Mouse (Mus musculus): ENCODE results near the gene Pole3. TPM values are rescaled to one million over a fixed set of nuclear protein-coding genes. Genes with fewer than 3 reads are reported as not detected.

The Pole3 gene
- total RNA-seq (2021) = 10 to 100 TPM; 40.3 to 46.7 TPM
- long read RNA-seq, experiment 1, transcript Pole3-201 (4 exons, 1,805 nt) = major isoform, 54 of 62 reads
- long read RNA-seq, experiment 1, partial matches to known transcripts = 2 of 62 reads
- long read RNA-seq, experiment 1, other reads (novel, unspliced or antisense) = 6 of 62 reads
- long read RNA-seq, experiment 2, transcript Pole3-201 (4 exons, 1,805 nt) = major isoform, 21 of 28 reads
- long read RNA-seq, experiment 2, partial matches to known transcripts = 1 of 28 reads
- long read RNA-seq, experiment 2, other reads (novel, unspliced or antisense) = 5 of 28 reads

DNA sequence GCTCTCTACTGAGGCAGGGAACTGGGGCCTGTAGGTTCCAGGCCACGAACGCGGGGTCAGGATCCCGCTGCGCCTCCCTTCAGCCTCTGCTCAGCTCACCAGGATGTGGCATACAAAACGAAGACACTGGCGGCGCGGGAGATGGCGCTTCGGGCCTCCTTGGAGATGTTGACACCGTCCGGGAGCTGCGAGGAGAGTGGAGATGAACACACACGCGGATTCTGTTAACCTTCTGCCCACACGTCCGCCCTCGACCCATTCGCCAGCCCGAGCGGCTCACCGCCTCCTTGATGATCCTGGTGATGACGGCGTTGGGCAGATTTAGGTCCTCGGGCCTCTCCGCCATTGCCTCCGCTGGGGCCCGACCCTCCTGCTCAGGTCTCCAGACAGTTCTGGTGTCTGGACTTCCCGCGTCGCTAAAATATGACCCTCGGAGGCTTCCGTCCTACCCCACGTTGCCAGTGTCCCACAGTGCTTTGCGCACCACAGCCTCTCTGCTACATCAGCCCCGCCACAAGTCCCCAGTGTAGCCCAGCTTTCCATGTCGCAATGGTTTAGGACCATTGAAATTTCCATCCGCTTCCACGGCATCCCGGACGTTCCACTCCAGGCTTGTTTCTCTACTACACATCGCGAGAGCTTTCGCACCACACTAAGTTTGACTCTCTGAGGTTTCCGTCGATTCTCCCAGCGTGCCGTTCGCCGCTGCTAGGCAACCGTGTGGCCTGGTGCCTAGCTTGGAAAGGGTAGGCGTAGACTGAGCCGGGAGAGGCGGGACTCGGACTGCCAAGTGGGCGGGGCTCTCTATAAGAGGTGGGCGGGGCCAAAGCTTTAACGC lies at the start of gene Pole3, which contains the start of gene 4933430I17Rik:
Pole3 (minus strand) TSS at position 418 of the 838 bp plus-strand sequence.
4933430I17Rik (plus strand) TSS at position 719 of the 838 bp plus-strand sequence.
- peak; percentile 97 for DNase-seq

DNA sequence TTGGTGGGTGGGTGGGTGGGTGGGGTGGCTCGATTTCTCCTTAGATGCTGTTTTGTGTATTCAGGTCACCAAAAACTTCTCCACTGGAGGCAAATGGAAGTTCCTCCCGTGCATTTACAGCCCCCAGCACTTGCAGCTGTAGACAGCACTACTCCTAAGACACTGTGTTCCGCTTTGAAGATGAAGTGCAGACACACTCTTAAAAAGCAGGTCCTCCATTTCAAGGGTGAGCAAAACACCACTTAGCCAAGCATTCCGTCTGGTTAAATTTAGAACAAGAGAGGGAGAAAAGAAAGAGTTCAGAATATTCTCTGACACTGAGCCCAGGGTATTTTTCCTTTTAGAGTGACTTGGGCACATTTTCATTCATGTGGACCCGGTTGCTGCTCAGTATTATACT lies 45.2 kb upstream of the Pole3 start:
- no peak for DNase-seq

GRCm38 (mm10) chr4:62569603-62570002 lies 44.7 kb upstream of the Pole3 start:
- no peak for DNase-seq

GRCm38 (mm10) chr4:62568359-62568758 lies 43.5 kb upstream of the Pole3 start:
- no peak for DNase-seq

- no peak for DNase-seq
These were observed 42.8 kb upstream of the Pole3 start for GRCm38 (mm10) chr4:62567696-62568095.

GRCm38 (mm10) chr4:62566530-62566929 lies 41.7 kb upstream of the Pole3 start:
- DNase-seq = no peak

GRCm38 (mm10) chr4:62562006-62562405 lies 37.1 kb upstream of the Pole3 start:
- no peak for DNase-seq

DNA sequence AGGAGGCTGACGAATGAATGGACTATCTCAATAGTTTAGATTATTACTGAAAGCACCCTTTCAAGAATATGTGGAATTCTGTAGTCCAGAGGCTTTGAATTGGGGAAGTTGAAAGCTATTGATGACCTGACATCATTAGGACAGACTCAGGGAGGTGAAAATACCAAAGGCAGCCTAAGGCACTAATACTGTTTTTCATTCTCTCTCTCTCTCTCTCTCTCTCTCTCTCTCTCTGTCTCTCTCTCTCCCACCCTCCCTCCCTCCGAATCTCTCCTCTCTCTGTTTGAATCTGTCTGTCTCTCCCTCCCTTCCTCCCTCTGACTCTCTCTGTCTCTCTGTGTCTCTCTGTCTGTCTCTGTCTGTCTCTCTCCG lies 36.7 kb upstream of the Pole3 start:
- DNase-seq = no peak

DNA sequence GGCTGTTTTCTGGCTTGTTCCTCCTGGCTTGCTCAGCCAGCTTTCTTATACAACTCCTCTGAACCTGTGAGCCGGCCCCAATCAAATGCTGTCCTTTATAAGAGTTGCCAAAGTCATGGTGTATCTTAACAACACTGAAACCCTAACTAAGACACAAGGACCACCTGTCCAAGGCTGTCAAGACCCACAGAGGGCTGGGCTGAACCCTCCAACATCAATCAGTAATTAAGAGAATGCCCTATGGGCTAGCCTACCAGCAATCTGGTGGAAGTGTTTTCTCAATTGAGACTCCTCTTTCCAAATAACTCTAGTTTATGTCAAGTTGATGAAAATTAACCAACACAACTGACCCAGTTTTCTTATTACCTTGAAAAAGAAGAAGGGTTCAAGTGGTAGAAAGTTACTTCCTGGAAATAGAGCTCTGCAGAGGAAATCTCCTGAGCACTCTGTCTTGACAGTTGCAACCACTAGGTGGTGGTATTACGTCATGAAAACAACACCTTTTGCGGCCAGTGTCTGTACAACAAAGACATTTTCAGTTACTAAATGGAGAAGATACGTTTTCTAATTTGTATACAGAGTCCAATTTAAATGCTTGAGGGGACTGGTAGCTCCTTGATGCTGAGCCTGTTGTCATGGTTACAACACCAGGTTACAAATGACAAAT lies 36.2 kb upstream of the Pole3 start:
- peak; percentile 80 for DNase-seq

DNA sequence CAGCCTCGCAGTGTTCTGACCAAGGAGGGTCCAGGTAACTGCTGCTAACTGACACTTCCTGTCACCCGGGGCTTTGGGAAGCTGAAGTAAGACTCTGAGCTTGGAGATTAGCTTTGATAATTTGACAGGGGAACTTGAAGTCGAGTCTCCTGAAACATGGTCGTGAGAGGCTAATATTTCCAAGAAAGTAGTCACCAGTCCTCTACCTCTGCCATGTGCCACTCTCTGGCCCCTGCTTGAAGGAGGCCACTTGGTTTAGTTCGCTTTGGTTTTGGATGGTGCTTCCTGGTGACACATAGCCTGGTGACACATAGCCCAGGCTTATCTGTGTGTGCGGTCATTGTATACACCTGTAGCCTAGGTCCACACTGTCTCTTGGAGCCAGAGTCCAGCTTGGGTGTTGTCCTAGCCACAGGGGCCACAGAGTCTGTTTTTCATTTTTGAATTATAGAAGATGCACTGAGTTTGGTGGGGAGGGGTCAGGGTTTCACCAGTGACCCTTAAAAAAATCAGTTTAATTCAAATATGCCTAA lies 35.0 kb upstream of the Pole3 start, which contains the start of gene Rgs3:
Rgs3 (plus strand) TSS at position 51 of the 533 bp plus-strand sequence.
- DNase-seq = no peak

- no peak for DNase-seq
These were observed 32.6 kb upstream of the Pole3 start for GRCm38 (mm10) chr4:62557436-62557835.

GRCm38 (mm10) chr4:62551966-62552365 lies 27.1 kb upstream of the Pole3 start:
- no peak for DNase-seq

- no peak for DNase-seq
These were observed 19.9 kb upstream of the Pole3 start for GRCm38 (mm10) chr4:62544801-62545200.

- DNase-seq = no peak
These were observed 18.9 kb upstream of the Pole3 start for GRCm38 (mm10) chr4:62543782-62544181.

- DNase-seq = no peak
These were observed 16.9 kb upstream of the Pole3 start for GRCm38 (mm10) chr4:62541802-62542201.

DNA sequence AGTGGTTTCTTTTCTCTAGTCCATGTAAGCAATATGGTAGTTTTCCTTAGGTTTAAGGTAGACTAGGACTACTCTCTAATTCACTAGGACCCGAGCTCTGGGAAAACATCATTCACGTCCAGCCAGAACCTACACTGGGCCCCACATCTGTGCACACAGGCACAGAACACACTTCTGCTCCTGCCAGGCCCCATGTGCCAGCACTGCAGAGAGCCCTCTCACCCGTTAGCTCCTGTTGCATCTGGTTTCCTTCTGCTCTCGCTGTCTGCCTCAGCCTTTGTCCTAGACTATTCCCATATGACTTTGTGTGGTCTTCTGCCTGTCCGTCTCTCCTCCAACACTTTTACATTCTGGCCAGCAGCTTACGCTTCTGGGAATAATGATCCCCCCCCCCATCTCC lies 8.9 kb upstream of the Pole3 start:
- no peak for DNase-seq

GRCm38 (mm10) chr4:62527655-62528054 lies 2.8 kb upstream of the Pole3 start:
- DNase-seq = no peak

DNA sequence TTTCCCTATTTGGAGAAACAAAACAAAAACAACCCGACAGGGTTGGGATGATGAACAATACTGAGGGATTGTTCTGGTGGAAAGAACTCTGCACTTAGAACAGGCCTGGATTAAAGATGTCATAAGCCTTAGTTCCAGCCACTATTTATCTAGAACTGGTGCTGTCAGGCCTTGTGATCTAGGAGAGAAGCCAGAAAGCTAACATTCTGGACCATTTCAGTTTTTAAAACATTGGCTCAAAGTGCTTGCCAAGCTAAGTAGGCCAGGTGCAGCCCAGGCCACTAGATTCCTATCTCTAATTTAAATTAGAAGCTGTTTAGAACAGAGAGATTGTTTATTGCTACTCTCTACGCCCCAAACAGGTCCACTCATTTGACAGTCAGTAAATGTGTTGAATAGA lies 1.4 kb upstream of the Pole3 start:
- no peak for DNase-seq

DNA sequence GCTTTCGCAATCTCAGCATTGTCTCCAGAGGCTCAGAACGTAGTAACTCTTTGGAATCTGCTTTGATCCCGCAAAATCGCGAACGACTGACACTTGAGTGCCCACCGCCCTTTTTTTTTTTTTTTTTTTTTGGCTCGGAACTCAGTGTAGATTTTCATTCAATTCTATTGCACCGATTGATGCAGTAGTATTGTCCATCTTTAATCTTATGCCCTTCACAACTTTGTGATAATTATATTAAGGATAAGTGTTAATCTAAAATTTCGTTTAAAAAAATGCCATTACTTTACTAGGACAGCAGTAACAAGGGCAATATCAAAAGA lies 582 bp upstream of the Pole3 start:
- DNase-seq = no peak

GRCm38 (mm10) chr4:62520892-62521400 lies 3.9 kb downstream of the Pole3 start:
- no peak for DNase-seq

DNA sequence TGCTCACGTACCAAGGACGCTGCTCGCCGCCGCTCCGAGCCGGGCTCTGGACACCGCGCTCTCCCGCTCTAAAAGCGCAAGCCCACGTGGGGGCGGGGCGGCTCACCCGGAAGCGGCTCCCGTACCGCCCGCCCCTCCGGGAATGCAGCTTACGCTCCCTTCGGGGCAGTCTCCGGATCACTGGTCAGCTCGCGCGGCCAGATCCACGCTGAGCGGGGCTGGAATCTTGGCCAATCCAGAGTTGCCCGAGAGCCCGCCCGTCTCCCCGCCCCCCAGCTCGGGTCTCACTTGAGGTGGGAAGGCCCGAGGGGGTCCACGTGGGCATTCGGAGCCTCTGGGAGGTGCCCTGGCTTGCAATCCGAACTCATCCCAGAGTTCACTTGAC lies 5.0 kb downstream of the Pole3 start, which contains the start of gene Alad:
Alad (minus strand) TSS at position 70 of the 385 bp plus-strand sequence.
- peak; percentile 95 for DNase-seq

GRCm38 (mm10) chr4:62519122-62519848 lies 5.6 kb downstream of the Pole3 start:
- DNase-seq = no peak
